Mouse (Mus musculus) CH12.LX (cell line): ENCODE measurements around the gene Clcc1. TPM values are rescaled to one million over a fixed set of nuclear protein-coding genes. Genes with fewer than 3 reads are reported as not detected.

ENCODE experiments used
- DNase-seq: peaks from one replicate; pipeline ENCODE4 v3.0.0-alpha.2; 2013; ENCODE audit errors: extremely low read depth
- H3K27ac ChIP-seq: 2 replicates; pipeline ENCODE4 v1.5.1; 2012; ENCODE audit warnings: low read depth, mild to moderate bottlenecking, control low read depth, moderate library complexity; ENCODE audit not compliant: insufficient read depth
- H3K27me3 ChIP-seq: replicated peaks from 2 replicates; pipeline ENCODE3; 2012; ENCODE audit warnings: inconsistent platforms
- H3K36me3 ChIP-seq, 2 experiments: replicated peaks in 1 of 2; 2 replicates each; pipeline versions ENCODE3 to v1.6.1; 2012; ENCODE audit warnings: inconsistent platforms in 1 of 2, low read length in 1 of 2, mild to moderate bottlenecking in 1 of 2, mixed read lengths in 1 of 2, moderate library complexity in 1 of 2; ENCODE audit not compliant: control insufficient read depth in 1 of 2, insufficient read depth in 1 of 2
- H3K4me1 ChIP-seq, 2 experiments: 2 replicates each; pipeline ENCODE4 v1.6.1; 2012; ENCODE audit warnings: inconsistent platforms in 1 of 2, moderate library complexity in 1 of 2; ENCODE audit not compliant: insufficient read depth in 2 of 2, control insufficient read depth in 1 of 2
- H3K4me2 ChIP-seq: 2 replicates; pipeline ENCODE4 v1.6.1; 2012; ENCODE audit warnings: low read depth, mild to moderate bottlenecking, control low read depth; ENCODE audit not compliant: poor library complexity, insufficient read depth, severe bottlenecking
- H3K4me3 ChIP-seq, 3 experiments: fragments of 150-350 bp in 1 of 3; sonication (generic) in 1 of 3; replicated peaks in 1 of 3; 2 replicates each; pipeline versions ENCODE3 to v1.5.1; 2011 to 2012; ENCODE audit warnings: low read depth in 2 of 3, low read length in 2 of 3, mild to moderate bottlenecking in 2 of 3, moderate library complexity in 2 of 3, control low read depth in 1 of 3, improper control_type of control experiment in 1 of 3, inconsistent platforms in 1 of 3, mixed read lengths in 1 of 3; ENCODE audit not compliant: poor library complexity in 1 of 3
- H3K79me2 ChIP-seq: replicated peaks from 2 replicates; pipeline ENCODE4 v1.6.1; 2012; ENCODE audit warnings: mild to moderate bottlenecking, moderate library complexity; ENCODE audit not compliant: control insufficient read depth, poor library complexity, insufficient read depth, severe bottlenecking; ENCODE audit errors: extremely low read depth
- H3K9ac ChIP-seq: 2 replicates; pipeline ENCODE4 v1.6.1; 2012; ENCODE audit warnings: low read depth, mild to moderate bottlenecking, control low read depth, moderate library complexity; ENCODE audit not compliant: insufficient read depth
- H3K9me3 ChIP-seq: replicated peaks from 2 replicates; pipeline ENCODE3; 2012; ENCODE audit warnings: low read length, inconsistent platforms, mixed read lengths
- BHLHE40 ChIP-seq: IDR thresholded peaks from 2 replicates; pipeline ENCODE4 v1.6.1; 2011; ENCODE audit warnings: mild to moderate bottlenecking, low read depth, low read length, improper control_type of control experiment
- CHD2 ChIP-seq: IDR thresholded peaks from 2 replicates; pipeline ENCODE4 v1.6.1; 2011; ENCODE audit warnings: low read length, improper control_type of control experiment
- ELF1 ChIP-seq: IDR thresholded peaks from 2 replicates; pipeline ENCODE4 v1.6.1; 2014; ENCODE audit warnings: low read depth, mild to moderate bottlenecking, inconsistent platforms, low read length, improper control_type of control experiment
- EP300 ChIP-seq: IDR thresholded peaks from 2 replicates; pipeline ENCODE4 v1.6.1; 2011; ENCODE audit warnings: low read length, improper control_type of control experiment
- ETS1 ChIP-seq: conservative IDR thresholded peaks from 2 replicates; pipeline ENCODE4 v1.6.1; 2012; ENCODE audit warnings: low read depth, mild to moderate bottlenecking, inconsistent platforms, low read length, improper control_type of control experiment, moderate library complexity
- MEF2A ChIP-seq: IDR thresholded peaks from 2 replicates; pipeline ENCODE4 v1.6.1; 2014; ENCODE audit warnings: low read depth, mild to moderate bottlenecking, inconsistent platforms, low read length, improper control_type of control experiment, borderline replicate concordance
- MXI1 ChIP-seq: IDR thresholded peaks from 2 replicates; pipeline ENCODE4 v1.6.1; 2011; ENCODE audit warnings: mild to moderate bottlenecking, low read depth, low read length, improper control_type of control experiment
- POLR2A ChIP-seq: IDR thresholded peaks from 2 replicates; pipeline ENCODE4 v1.6.1; 2011; ENCODE audit warnings: low read depth, mild to moderate bottlenecking, improper control_type of control experiment, low read length
- RAD21 ChIP-seq: IDR thresholded peaks from 2 replicates; pipeline ENCODE4 v1.6.1; 2011; ENCODE audit warnings: low read depth, mild to moderate bottlenecking, low read length, improper control_type of control experiment, moderate library complexity
- TBP ChIP-seq: conservative IDR thresholded peaks from 2 replicates; pipeline ENCODE4 v1.6.1; 2011; ENCODE audit warnings: low read depth, low read length, improper control_type of control experiment
- UBTF ChIP-seq: IDR thresholded peaks from 2 replicates; pipeline ENCODE4 v1.6.1; 2012; ENCODE audit warnings: low read depth, mild to moderate bottlenecking, inconsistent platforms, low read length, improper control_type of control experiment, moderate library complexity
- ZNF384 ChIP-seq: IDR thresholded peaks from 2 replicates; pipeline ENCODE4 v1.6.1; 2012; ENCODE audit warnings: low read depth, low read length, improper control_type of control experiment, inconsistent platforms
- dilution Hi-C: fragments of 300-500 bp; cut with MboI; formaldehyde crosslinking; loops from 2 replicates; pipeline ENCODE4 v1.14.3; 2020; ENCODE audit warnings: low sequenced_read_pairs; ENCODE audit not compliant: extremely low pct_unique_long_range_greater_than_20kb, extremely low pct_ligation_motif_present
- in situ Hi-C: fragments of 300-500 bp; cut with MboI; formaldehyde crosslinking; loops from 3 replicates; pipeline ENCODE4 v1.14.3; 2019; ENCODE audit warnings: low sequenced_read_pairs, low pct_ligation_motif_present, low pct_unique_long_range_greater_than_20kb, mixed read lengths
- polyA plus RNA-seq: library from polyadenylated mRNA; unstranded; fragments of >175 nt; gene quantifications from 2 replicates; pipeline ENCODE4 v1.2.1, GENCODE M21; 2012; ENCODE audit warnings: low read depth; ENCODE audit not compliant: insufficient read length
- total RNA-seq, 2 experiments: library from RNA; depleted of rRNA; stranded (reverse); fragments of 300-350 nt in 1 of 2; fragments of >200 nt in 1 of 2; gene quantifications; 2 replicates each; pipeline ENCODE4 v1.2.3; 2012 to 2014

The Clcc1 gene
- total and polyA plus RNA-seq, 3 experiments, result 31.6 to 51.4 (median 36.3) TPM

- Histone ChIP-seq H3K4me2 (no peak overlapping the region), H3K36me3 (peaks cover 8 to 34% of the 10 kb centered on the region in 2 experiments), H3K4me1 (peaks cover 3 to 9% of the 10 kb centered on the region in 2 experiments; a peak in 2 of 4 replicates), H3K9ac (no peak overlapping the region), H3K9me3 (peaks cover 5% of the 10 kb centered on the region), H3K27ac (no peak overlapping the region), H3K27me3 (no peaks in the 10 kb centered on the region), H3K79me2 (no peaks in the 10 kb centered on the region), H3K4me3 (no peak overlapping the region)
- in situ Hi-C loops, result no loop called here
- dilution Hi-C loops, result no loop called here
- DNase-seq, result peak; percentile 24
- TF ChIP-seq EP300, result peak; percentile 28; the same call in 1 of the 2 replicates
- no peak for TF ChIP-seq RAD21
Observed at GRCm38 (mm10) chr3:108689979-108690378, 36.3 kb downstream of the Clcc1 start.

DNA sequence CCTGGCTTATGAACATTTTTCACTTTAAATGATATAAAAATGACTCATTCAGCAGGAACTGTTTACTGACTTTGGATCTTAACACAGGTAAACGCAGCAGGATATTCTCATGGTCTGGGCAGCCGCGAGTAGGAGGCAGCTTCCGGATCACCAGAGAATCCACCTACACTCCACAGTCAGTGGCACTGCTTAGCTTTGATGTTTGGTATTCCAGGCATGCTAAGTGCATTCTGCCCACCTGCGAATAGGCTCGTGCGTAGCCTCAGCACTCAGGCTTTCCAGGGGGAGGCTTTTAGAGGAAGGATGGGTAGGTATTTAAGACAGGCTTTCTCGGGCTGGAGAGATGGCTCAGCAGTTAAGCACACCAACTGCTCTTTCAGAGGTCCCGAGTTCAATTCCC lies 40.6 kb downstream of the Clcc1 start:
- dilution Hi-C loops (no loop called here), in situ Hi-C loops (no loop called here)
- H3K4me2 ChIP-seq, result no peak overlapping the region
- H3K9me3 ChIP-seq, result peaks cover 5% of the 10 kb centered on the region
- H3K4me3 ChIP-seq, result no peak overlapping the region
- TF ChIP-seq TBP (no peak), ZNF384 (no peak), MEF2A (no peak), CHD2 (no peak)
- no peak overlapping the region for H3K9ac ChIP-seq
- peaks cover 11 to 30% of the 10 kb centered on the region in 2 experiments for H3K36me3 ChIP-seq
- H3K27ac ChIP-seq, result no peak overlapping the region
- no peaks in the 10 kb centered on the region for H3K27me3 ChIP-seq
- DNase-seq, result no peak
- H3K79me2 ChIP-seq, result no peaks in the 10 kb centered on the region
- H3K4me1 ChIP-seq, result peaks cover 0 to 9% of the 10 kb centered on the region in 2 experiments; a peak in 1 of 4 replicates

GRCm38 (mm10) chr3:108698662-108699061 lies 44.9 kb downstream of the Clcc1 start:
- DNase-seq, result no peak
- TF ChIP-seq POLR2A, result no peak
- Histone ChIP-seq H3K36me3 (peaks cover 16 to 44% of the 10 kb centered on the region in 2 experiments), H3K27me3 (no peaks in the 10 kb centered on the region), H3K79me2 (no peaks in the 10 kb centered on the region), H3K9ac (no peak overlapping the region), H3K4me3 (no peak overlapping the region), H3K4me2 (no peak overlapping the region), H3K4me1 (peaks cover 9 to 21% of the 10 kb centered on the region in 2 experiments), H3K9me3 (peaks cover 5% of the 10 kb centered on the region), H3K27ac (no peak overlapping the region)
- dilution Hi-C loops, result no loop called here
- in situ Hi-C loops, result loop anchor here (5.0 kb wide), 1 partner anchor 74 kb away; no protein-coding TSS in a partner anchor

- in situ Hi-C loops, result loop anchor here (5.0 kb wide), 1 partner anchor 73 kb away; no protein-coding TSS in a partner anchor
- H3K27me3 ChIP-seq, result no peaks in the 10 kb centered on the region
- dilution Hi-C loops, result no loop called here
- H3K9me3 ChIP-seq, result no peaks in the 10 kb centered on the region
- no peak for DNase-seq
- no peak overlapping the region for H3K9ac ChIP-seq
- H3K4me2 ChIP-seq, result no peak overlapping the region
- peaks cover 13 to 26% of the 10 kb centered on the region in 2 experiments for H3K4me1 ChIP-seq
- H3K36me3 ChIP-seq, result peaks cover 13 to 38% of the 10 kb centered on the region in 2 experiments
- H3K27ac ChIP-seq, result no peak overlapping the region
- TF ChIP-seq UBTF (no peak), ETS1 (no peak), ELF1 (no peak), BHLHE40 (no peak), MXI1 (no peak)
- no peaks in the 10 kb centered on the region for H3K79me2 ChIP-seq
- no peak overlapping the region for H3K4me3 ChIP-seq
Observed at GRCm38 (mm10) chr3:108699786-108700185, 46.1 kb downstream of the Clcc1 start.
